Mouse (Mus musculus) induced T-regulatory cell, adult 2 months (primary cell): ENCODE results near the gene Dlg3.

Experiments
- DNase-seq: peaks from one replicate; pipeline ENCODE4 v3.0.0-alpha.2; 2012; ENCODE audit warnings: low read depth

Dlg3 gene

DNA sequence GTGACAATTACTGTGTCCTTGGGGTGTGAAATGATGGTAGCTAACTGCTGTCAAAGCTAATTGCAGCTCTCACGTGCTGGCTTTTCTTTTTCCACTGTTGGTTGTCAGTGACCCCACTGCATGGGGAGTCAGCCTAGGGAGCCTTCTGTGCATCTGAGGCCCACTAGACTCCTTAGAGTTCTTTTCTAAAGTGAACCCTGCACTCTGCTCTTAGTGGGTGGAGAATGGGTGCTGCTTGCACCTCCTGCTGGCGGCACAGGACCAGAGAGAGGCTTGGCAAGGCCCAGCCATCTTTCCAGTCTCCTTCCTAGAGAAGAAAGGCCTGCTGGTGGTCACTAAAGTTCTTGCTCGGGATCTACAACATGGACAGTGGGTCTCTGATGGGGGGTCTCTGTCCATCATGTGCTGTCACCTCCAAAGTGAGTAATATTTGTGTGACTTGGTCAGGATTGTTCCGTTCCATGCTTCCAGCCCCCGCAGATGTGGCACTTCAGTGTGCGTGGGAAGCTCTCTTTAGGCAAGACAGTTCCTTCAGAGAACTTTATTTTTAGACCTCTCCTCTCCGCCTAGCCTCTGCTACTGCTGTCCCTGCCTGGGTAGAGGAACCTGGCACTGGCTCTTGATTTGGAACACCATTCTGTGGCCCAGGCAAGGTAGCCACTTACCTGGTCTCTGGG is 30.5 kb downstream of the Dlg3 start:
- DNase-seq: no peak

DNA sequence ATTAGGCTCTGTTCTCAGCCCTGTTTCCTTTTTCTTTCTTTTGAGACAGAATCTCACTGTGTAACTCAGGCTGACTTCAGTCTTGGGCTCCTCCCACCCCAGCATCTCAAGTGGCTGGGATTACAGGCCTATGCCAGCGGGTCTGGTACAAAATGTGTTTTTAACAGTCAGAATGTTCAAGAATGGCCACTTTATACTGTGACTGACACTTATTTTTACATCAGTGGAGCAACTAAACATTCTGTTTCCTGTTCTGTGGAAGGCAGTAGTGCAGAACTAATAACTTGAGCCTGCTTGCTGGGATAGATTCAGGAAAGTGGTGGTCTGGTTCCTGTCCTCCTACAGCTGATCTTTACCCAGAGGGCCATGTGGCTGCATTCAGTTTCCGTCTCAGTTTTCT is 33.1 kb downstream of the Dlg3 start:
- no peak for DNase-seq

DNA sequence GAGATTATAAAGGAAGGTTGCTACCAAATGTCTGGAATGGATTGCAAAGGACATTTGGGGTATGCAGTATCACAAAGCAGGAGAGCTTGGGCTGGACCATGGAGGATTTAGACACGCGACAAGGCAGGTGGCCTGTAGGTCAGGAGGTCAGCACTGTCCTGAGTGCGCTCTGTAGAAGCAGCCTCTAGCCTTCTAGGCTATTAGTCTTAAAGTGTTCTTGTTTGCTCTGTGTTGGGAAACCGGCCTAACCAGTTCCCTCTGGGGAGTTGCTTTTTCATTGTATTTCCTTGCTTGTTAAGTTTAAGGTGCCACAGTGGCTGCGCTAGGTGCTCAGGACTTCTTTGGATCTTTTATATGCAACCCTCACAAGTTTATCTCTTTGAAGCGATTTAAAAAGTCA is 34.5 kb downstream of the Dlg3 start:
- no peak for DNase-seq

DNA sequence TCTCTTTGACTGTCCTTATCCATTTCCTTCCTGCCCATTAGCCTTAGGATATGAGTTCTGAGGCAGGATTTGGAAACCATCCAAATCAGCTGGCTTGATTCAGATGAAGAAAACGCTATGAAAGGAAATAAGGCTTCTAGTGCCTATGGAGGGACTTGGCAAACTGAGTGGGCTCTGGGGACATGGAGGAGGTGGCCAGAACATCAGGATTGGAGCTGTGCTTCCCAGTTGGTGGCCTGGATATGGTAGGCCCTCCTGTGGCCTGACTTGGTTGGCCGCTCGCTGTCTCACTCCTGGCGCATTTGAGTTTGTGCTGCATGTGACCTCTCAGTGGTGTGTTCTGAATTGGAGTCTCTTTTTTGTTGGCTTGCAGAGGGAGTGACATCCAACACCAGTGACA is 43.6 kb downstream of the Dlg3 start:
- DNase-seq: no peak

DNA sequence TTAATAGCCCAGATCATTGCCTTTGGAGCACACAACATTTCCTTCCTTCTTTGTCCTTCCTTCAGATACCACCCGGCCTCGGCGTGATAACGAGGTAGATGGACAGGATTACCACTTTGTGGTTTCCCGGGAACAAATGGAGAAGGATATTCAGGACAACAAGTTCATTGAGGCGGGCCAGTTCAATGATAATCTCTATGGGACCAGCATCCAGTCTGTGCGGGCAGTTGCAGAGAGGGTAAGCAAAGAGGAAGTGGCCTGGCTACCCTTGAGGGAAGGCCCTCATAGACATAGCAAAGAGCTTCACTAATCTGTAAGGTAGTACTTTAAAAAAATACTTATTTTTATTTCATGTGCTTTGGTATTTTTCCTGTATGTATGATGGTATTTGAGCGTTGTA is 46.6 kb downstream of the Dlg3 start:
- DNase-seq: no peak

DNA sequence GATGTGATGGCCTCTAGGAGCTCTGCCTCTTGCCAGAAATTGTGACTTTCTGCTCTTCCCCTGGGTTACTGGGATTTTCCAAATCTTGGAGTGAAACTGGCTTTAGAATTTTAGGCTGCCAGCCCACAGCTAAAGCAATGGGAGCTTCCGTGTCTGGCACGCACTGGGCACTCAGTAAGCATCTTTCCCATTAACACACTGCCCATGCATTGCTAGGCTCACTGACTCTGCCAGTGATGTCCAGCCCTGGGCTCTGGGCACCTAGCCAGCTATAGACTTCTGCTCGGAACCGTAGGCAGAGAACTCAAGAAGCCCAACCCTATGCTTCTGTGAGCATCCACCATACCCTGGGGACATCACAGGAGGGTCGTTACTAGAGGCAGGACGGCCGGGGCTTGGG is 48.2 kb downstream of the Dlg3 start:
- DNase-seq: no peak

DNA sequence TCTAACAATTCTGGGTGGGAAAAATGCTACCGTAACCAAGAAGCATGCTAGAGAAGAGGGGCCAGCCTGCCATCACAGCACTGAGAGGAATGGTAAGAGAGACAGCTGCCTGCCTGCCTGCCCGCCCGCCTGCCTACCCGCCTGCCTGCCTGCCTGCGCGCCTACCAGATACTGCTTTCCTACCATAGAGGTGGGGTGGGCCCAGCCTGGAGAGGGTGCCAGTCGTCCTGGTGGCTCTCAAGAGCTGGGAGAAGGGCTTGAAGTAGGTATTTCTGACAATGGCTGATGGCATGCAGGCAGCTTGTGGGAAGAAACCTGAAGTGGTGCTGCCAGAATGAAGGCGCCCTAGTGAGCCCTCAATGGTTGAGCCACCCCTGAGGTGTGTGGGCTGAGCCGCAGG is 51.2 kb downstream of the Dlg3 start:
- DNase-seq: no peak

DNA sequence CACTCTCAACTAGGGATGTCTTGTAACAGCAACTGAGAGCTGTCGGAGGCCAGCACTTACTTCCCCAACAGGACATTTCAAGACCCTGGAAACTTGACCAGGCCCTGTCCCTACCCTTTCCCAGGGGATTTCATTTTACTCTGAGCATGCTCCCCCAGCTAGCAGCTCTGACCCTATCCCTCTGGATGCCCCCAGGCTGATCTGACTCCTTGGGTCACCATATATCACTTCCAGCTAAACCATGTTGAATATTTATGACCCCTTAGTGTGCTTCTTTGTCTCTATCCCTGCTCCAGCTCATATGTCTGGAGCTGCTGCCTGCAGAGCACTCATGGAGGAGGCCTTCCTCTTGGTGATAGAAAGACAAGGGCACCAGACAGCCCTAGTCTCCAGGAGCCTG is 53.6 kb downstream of the Dlg3 start:
- DNase-seq: no peak

DNA sequence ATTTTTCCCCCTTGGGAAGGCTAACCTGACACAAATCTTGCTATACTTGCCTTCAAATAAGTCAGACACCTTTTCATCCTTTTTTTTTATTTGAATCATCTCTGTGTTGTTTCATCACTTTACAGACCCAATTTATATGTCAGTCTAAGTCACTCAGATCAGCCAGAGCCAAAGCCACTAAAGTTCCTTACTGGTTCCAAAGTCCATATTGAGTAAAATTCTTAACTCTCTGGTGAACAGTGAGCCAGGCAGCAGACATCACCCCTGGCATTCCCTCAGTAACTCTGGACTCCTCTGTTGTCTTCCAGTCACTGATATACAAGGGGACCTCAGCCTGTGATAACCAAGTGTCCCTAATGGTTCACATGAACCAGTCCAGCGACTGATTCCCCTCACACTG is 58.0 kb downstream of the Dlg3 start:
- DNase-seq: no peak

DNA sequence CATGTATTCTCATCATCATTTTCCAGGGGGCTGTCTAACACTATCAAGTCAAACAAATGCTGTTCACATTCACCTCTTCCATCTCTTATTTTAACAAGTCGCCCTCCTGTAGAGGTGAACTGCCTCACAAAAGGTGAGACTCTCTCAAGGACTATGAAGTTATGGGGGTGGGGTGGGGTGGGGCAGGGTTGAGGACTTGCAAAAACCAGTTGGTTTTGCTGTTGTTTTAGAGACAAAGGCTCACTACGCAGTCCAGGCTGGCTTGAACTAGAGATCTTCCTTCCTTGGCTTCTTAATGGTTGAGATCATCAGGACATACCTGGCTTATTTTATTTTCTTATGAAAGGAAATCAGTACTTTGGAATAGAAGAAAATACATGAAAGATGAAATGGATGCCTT is 65.3 kb downstream of the Dlg3 start:
- DNase-seq: no peak

DNA sequence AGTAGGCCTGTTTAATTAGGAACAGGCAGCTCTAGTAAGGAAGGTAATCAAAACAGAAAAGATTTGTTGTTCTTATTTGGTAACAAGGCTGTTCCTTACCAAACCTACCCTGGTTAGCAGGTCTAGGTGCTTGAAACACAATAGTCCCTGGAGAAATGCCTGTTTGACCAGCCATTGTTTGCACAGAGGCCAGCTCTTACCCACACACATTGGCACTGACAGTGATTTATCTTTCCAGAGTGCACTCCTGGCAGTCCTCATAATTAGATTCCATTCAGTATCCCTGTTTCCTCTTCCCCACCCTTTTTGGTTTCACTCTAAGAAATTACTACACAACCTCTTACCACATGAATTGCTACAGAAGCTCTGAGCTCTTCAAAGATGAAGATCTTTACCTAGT is 71.7 kb downstream of the Dlg3 start:
- no peak for DNase-seq
